Mouse (Mus musculus): Measurements from ENCODE around the gene Gm5426.

DNA sequence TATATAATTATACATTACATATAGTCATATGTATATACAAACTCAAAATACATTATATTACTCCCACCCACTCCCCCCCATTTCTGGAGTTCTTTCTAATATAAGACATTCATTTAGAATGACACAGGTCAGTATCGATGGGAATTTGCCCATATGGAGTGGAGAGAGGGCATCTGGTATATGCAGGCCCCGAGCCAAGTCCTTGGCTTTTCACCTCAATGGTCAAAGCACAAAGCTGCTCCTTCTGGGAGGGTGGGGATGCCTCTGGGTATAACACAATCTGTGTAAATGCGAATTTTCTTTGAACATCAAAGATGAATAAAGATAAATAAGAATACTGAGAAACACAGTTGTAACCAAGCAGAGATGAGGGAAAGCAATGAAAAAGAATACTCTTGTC lies 46.0 kb upstream of the Gm5426 start:
- TF ChIP-seq CTCF (IDR thresholded peaks at IDR 0.05; ENCODE audit: control insufficient read depth, insufficient read depth, insufficient replicate concordance, low read depth, low read length) (no peak), POLR2A (IDR thresholded peaks at IDR 0.05; ENCODE audit: control insufficient read depth, low read depth, low read length) (no peak)

All from testis, adult 2 months (tissue).